Mouse (Mus musculus) CH12.LX (cell line): Measurements from ENCODE around the gene Il7r.

Source experiments
- BHLHE40 ChIP-seq: IDR thresholded peaks from 2 replicates; pipeline ENCODE4 v1.6.1; 2011; ENCODE audit warnings: mild to moderate bottlenecking, low read depth, low read length, improper control_type of control experiment
- CHD2 ChIP-seq: IDR thresholded peaks from 2 replicates; pipeline ENCODE4 v1.6.1; 2011; ENCODE audit warnings: low read length, improper control_type of control experiment
- CTCF ChIP-seq, 2 experiments: IDR thresholded peaks in 1 of 2; conservative IDR thresholded peaks in 1 of 2; 2 replicates each; pipeline ENCODE4 v1.5.1; 2011 to 2012; ENCODE audit warnings: low read depth in 2 of 2, low read length in 2 of 2, improper control_type of control experiment in 1 of 2, inconsistent platforms in 1 of 2, mild to moderate bottlenecking in 1 of 2, moderate library complexity in 1 of 2
- EP300 ChIP-seq: IDR thresholded peaks from 2 replicates; pipeline ENCODE4 v1.6.1; 2011; ENCODE audit warnings: low read length, improper control_type of control experiment
- MXI1 ChIP-seq: IDR thresholded peaks from 2 replicates; pipeline ENCODE4 v1.6.1; 2011; ENCODE audit warnings: mild to moderate bottlenecking, low read depth, low read length, improper control_type of control experiment
- NELFE ChIP-seq: IDR thresholded peaks from 2 replicates; pipeline ENCODE4 v1.6.1; 2011; ENCODE audit warnings: low read depth, low read length, improper control_type of control experiment
- SMC3 ChIP-seq: IDR thresholded peaks from 2 replicates; pipeline ENCODE4 v1.6.1; 2011; ENCODE audit warnings: low read depth, low read length, improper control_type of control experiment
- USF2 ChIP-seq: conservative IDR thresholded peaks from 2 replicates; pipeline ENCODE4 v1.6.1; 2011; ENCODE audit warnings: low read depth, low read length, improper control_type of control experiment

DNA sequence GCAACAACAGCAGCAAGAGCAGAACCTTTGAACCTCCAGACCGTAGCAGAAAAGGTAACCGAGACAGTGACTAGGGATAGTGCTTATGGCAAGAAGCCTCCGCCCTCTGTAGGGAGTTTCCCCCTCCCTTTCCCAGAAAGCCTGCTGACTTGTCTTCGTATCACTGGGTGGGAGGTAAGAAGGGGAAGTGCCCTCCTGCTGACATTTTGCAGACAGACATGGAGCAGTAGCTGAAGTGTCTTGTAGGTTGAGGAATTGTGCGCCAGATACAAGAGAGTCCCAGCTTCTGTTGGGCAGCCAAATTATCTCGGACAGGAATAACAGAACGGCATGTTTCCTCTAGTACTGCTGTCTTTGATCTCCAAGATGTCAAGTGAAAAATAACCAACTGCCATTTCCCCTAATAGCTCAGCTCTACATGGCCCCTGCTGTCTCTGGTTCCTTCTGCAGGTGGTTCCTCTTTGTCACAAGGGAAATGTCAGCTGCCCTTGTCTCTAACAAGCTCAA is 66.4 kb downstream of the Il7r start:
- TF ChIP-seq MXI1: no peak
- TF ChIP-seq USF2: no peak
- TF ChIP-seq EP300: no peak; the same call in 1 of the 2 replicates
- TF ChIP-seq BHLHE40: no peak
- no peak for TF ChIP-seq NELFE
- no peak for TF ChIP-seq CTCF (conservative IDR thresholded peaks at IDR 0.05 in 1 of 2, IDR thresholded peaks at IDR 0.05 in 1 of 2; ENCODE audit: low read depth in 2 of 2, low read length in 2 of 2)
- TF ChIP-seq CHD2: no peak
- 0 out of 2 replicates have a peak, but pooled peaks have one; percentile 1 for TF ChIP-seq SMC3
